Mouse (Mus musculus) midbrain, embryonic 10.5 days (tissue): ENCODE data around the gene Gm9964. TPM values are rescaled to one million over a fixed set of nuclear protein-coding genes. Genes with fewer than 3 reads are reported as not detected.

Experiments used
- DNase-seq: peaks from one replicate; pipeline ENCODE4 v3.0.0-alpha.2; 2017; ENCODE audit warnings: low spot score
- H3K27ac ChIP-seq: fragments of 300-500 bp; sonication (generic); replicated peaks from 2 replicates; pipeline ENCODE4 v1.5.1; 2016; ENCODE audit warnings: mild to moderate bottlenecking
- H3K27me3 ChIP-seq: fragments of 300-500 bp; sonication (generic); 2 replicates; pipeline ENCODE4 v1.6.1; 2016; ENCODE audit warnings: low read depth, mild to moderate bottlenecking; ENCODE audit not compliant: poor library complexity, severe bottlenecking
- H3K36me3 ChIP-seq: fragments of 300-500 bp; sonication (generic); 2 replicates; pipeline ENCODE4 v1.6.1; 2016; ENCODE audit warnings: mild to moderate bottlenecking, moderate library complexity
- H3K4me1 ChIP-seq: fragments of 300-500 bp; sonication (generic); 2 replicates; pipeline ENCODE4 v1.6.1; 2016
- H3K4me3 ChIP-seq: fragments of 300-500 bp; sonication (generic); 2 replicates; pipeline ENCODE4 v1.5.1; 2016; ENCODE audit warnings: mild to moderate bottlenecking, moderate library complexity
- H3K9me3 ChIP-seq: fragments of 300-500 bp; sonication (generic); replicated peaks from 2 replicates; pipeline ENCODE4 v1.6.1; 2016; ENCODE audit warnings: mild to moderate bottlenecking
- WGBS: fragments of 180-500 bp; shearing (Covaris S2); methylation state at CpG from one replicate; pipeline ENCODE4 v1.1.7; 2016; 5-methylcytosine and 5-hydroxymethylcytosine counted together
- polyA plus RNA-seq: library from polyadenylated mRNA; unstranded; fragments of >200 nt; fragmentation: Nextera tagmentation; extraction: Ambion mirVana; gene quantifications from 2 replicates; pipeline ENCODE4 v1.2.1, GENCODE M21; 2016

Gene Gm9964
- polyA plus RNA-seq, 1 experiment from 2014 or later, result not detected

DNA sequence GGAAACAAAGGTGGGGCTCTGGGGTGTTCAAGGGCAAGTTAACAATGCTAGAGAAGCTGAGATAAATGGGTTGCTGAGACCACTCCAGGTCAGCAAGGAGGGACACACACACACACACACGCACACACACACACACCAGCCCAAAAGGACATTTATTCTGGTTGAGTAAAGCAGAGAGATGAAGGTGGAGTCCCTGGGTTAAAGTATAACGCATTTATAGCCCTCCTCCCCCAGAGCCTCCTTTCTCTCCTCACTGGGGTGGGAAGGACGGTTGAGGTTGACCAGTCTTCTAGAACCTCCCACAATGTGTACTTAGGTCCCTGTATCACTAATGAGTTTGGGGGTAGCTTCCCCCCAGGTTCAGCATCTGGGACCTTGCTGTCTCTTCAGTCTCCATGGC lies 4.6 kb downstream of the Gm9964 start:
- no peak for DNase-seq
- no peaks in the 10 kb centered on the region for H3K27me3 ChIP-seq
- WGBS, result 84% methylated on average over 3 of the region's 3 CpGs

GRCm38 (mm10) chr11:79291651-79292050 lies 5.1 kb downstream of the Gm9964 start:
- no peak overlapping the region for H3K27ac ChIP-seq
- H3K9me3 ChIP-seq, result no peaks in the 10 kb centered on the region
- no peak overlapping the region for H3K4me3 ChIP-seq
- no peaks in the 10 kb centered on the region for H3K27me3 ChIP-seq
- no peaks in the 10 kb centered on the region for H3K4me1 ChIP-seq
- no peaks in the 10 kb centered on the region for H3K36me3 ChIP-seq
- 70% methylated on average over 5 of the region's 5 CpGs for WGBS
- DNase-seq, result no peak

More for the DNA sequence above, 4.6 kb downstream of the Gm9964 start:
- Histone ChIP-seq H3K36me3 (no peaks in the 10 kb centered on the region), H3K27ac (no peak overlapping the region), H3K9me3 (no peaks in the 10 kb centered on the region), H3K4me3 (no peak overlapping the region), H3K4me1 (no peaks in the 10 kb centered on the region)

DNA sequence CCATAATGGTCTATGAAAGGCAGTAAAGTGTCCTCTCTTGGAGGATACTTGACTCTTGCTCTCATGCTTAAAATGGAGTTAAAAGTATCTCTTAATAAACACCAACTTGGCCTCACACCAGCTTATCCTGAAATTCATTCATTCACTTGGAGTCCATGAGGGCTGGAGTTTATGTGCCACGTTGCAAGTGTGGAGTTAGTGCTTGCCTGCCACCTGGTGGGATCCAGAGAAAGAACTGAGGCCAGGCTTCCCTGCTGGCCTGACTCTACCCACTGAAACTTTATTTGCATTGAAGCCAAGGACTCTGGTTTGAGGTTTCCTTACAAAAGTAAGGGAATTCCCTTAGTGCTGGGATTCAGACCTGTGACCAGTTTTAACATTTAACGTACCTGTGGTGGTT lies 6.2 kb downstream of the Gm9964 start:
- DNase-seq, result no peak
- Histone ChIP-seq H3K27me3 (no peaks in the 10 kb centered on the region), H3K27ac (no peak overlapping the region), H3K4me3 (no peak overlapping the region), H3K4me1 (no peaks in the 10 kb centered on the region), H3K36me3 (no peaks in the 10 kb centered on the region), H3K9me3 (no peaks in the 10 kb centered on the region)
- WGBS, result 51% methylated on average over 2 of the region's 2 CpGs

- Histone ChIP-seq H3K4me1 (no peaks in the 10 kb centered on the region), H3K27me3 (no peaks in the 10 kb centered on the region), H3K27ac (no peak overlapping the region), H3K4me3 (no peak overlapping the region), H3K9me3 (no peaks in the 10 kb centered on the region; the same call in 1 of the 2 replicates), H3K36me3 (no peaks in the 10 kb centered on the region)
- no peak for DNase-seq
- WGBS, result 88% methylated on average over 5 of the region's 5 CpGs
Measured at GRCm38 (mm10) chr11:79288913-79289640, 7.6 kb downstream of the Gm9964 start.

- WGBS, result 83% methylated on average over 7 of the region's 7 CpGs
- H3K27ac ChIP-seq, result no peak overlapping the region
- no peaks in the 10 kb centered on the region for H3K36me3 ChIP-seq
- H3K27me3 ChIP-seq, result no peaks in the 10 kb centered on the region
- no peak for DNase-seq
- no peak overlapping the region for H3K4me3 ChIP-seq
- no peaks in the 10 kb centered on the region; the same call in 1 of the 2 replicates for H3K9me3 ChIP-seq
- no peaks in the 10 kb centered on the region for H3K4me1 ChIP-seq
Measured at GRCm38 (mm10) chr11:79288278-79288843, 8.3 kb downstream of the Gm9964 start.

DNA sequence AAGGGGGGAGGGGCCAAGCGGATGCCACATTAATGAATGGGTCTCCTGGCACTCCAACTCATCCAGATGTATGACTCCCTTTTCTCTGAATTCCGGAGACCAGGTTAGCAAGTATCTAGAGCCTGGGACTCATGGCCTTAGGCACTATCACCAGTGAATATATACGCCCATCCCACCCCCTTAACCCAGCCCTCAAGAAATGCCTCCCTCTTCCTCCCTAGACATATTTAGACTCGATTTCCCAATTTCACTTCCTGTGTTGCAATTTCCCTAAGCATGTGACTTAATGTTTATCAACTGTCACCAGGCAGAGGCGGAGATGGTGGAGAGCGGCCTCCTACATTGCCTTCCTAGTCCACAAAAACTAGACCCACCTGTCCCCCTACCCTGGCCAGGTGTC lies 9.3 kb downstream of the Gm9964 start:
- H3K9me3 ChIP-seq, result no peaks in the 10 kb centered on the region; the same call in 1 of the 2 replicates
- WGBS, result 85% methylated on average over 6 of the region's 6 CpGs
- no peaks in the 10 kb centered on the region for H3K4me1 ChIP-seq
- DNase-seq, result no peak
- no peaks in the 10 kb centered on the region for H3K27me3 ChIP-seq
- H3K36me3 ChIP-seq, result no peaks in the 10 kb centered on the region
- no peak overlapping the region for H3K27ac ChIP-seq
- H3K4me3 ChIP-seq, result no peak overlapping the region

- H3K4me1 ChIP-seq, result no peaks in the 10 kb centered on the region
- H3K9me3 ChIP-seq, result no peaks in the 10 kb centered on the region; the same call in 1 of the 2 replicates
- no peak overlapping the region for H3K27ac ChIP-seq
- no peak overlapping the region for H3K4me3 ChIP-seq
- no peak for DNase-seq
- 79% methylated on average over 9 of the region's 9 CpGs for WGBS
- no peaks in the 10 kb centered on the region for H3K36me3 ChIP-seq
- H3K27me3 ChIP-seq, result no peaks in the 10 kb centered on the region
Measured at GRCm38 (mm10) chr11:79286305-79286799, 10.4 kb downstream of the Gm9964 start.

- 93% methylated on average over 4 of the region's 4 CpGs for WGBS
- Histone ChIP-seq H3K27ac (no peak overlapping the region), H3K4me3 (no peak overlapping the region), H3K27me3 (no peaks in the 10 kb centered on the region), H3K4me1 (no peaks in the 10 kb centered on the region), H3K9me3 (no peaks in the 10 kb centered on the region; the same call in 1 of the 2 replicates), H3K36me3 (no peaks in the 10 kb centered on the region)
- DNase-seq, result no peak
Measured at GRCm38 (mm10) chr11:79283350-79284030, 13.2 kb downstream of the Gm9964 start.

DNA sequence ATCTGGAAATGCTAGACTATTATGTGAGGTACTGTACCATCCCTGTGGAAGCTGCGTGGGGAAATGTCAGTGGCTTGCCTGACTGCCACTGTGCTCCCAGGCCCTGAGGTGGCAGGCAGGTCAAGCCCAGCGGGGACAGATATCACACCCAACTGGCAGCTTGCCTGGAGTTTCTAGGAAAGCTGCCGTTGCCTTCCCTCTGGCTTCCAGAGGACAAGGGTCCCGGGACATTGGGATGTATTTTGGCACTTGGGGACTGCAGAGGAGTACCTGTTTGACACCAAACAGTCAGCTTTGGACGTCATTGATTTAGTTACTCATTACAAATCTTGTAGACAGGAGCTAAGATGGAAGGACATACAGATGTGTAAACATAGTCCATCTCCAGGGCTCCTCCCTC lies 15.3 kb downstream of the Gm9964 start:
- WGBS, result 81% methylated on average over 5 of the region's 5 CpGs
- H3K9me3 ChIP-seq, result no peaks in the 10 kb centered on the region; the same call in 1 of the 2 replicates
- no peaks in the 10 kb centered on the region for H3K27me3 ChIP-seq
- H3K36me3 ChIP-seq, result no peaks in the 10 kb centered on the region
- H3K4me1 ChIP-seq, result no peaks in the 10 kb centered on the region
- no peak overlapping the region for H3K4me3 ChIP-seq
- DNase-seq, result no peak
- H3K27ac ChIP-seq, result no peak overlapping the region

DNA sequence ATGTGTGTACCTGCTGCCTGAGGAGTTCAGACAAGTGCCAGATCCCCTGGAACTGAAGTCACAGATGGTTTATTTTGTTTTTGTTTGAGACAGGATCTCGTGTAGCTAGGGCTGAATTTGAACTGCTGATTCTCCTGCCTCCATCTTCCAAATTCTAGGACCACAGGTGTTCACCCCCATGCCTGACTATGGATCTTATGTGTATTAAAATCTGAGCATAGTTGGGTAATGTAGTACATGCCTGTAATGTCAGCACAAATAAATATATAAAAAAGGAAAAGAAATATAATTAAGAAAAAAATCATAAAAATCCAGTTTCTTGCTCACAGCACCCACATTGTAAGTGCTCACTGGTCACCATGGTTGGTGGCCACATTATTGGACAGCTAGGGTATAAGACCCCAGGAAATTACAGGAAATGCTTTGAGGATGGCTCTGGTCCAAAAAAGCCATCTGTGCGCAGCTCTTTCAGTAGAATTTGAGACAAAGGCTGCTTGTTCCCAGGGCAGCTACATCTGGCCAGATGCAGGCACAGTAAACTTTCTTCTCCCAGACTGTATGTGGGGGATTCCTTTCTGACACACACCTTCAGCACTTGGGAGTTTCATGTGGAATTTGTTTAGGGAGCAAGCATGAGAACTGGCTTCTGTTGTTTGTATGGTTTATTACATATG lies 16.8 kb downstream of the Gm9964 start:
- H3K36me3 ChIP-seq, result no peaks in the 10 kb centered on the region
- no peak for DNase-seq
- WGBS, result 82% methylated on average over 2 of the region's 2 CpGs
- H3K27me3 ChIP-seq, result no peaks in the 10 kb centered on the region
- H3K27ac ChIP-seq, result no peak overlapping the region
- H3K9me3 ChIP-seq, result no peaks in the 10 kb centered on the region; the same call in 1 of the 2 replicates
- no peaks in the 10 kb centered on the region for H3K4me1 ChIP-seq
- H3K4me3 ChIP-seq, result no peak overlapping the region

DNA sequence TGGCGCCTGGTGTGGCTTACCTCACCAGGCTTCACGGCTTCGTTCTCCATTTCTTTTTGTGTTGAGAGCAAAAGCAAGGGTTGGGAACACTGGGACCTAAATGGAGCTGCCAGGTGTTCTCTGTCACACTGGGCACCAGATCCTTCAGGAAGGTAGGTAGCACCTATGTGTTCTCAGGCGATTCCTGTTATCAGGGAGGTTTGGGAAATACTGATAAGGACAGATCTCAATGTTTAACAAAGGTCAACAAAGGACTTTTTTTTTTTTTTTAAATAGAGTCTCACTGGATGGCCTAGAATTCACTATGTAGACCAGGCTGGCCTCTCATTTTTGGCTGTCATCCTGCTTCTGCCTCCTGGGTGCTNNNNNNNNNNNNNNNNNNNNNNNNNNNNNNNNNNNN lies 22.9 kb downstream of the Gm9964 start:
- H3K27ac ChIP-seq, result no peak overlapping the region
- no peak for DNase-seq
- H3K36me3 ChIP-seq, result no peaks in the 10 kb centered on the region
- 85% methylated on average over 4 of the region's 4 CpGs for WGBS
- no peak overlapping the region for H3K4me3 ChIP-seq
- H3K27me3 ChIP-seq, result no peaks in the 10 kb centered on the region
- H3K9me3 ChIP-seq, result no peaks in the 10 kb centered on the region
- no peaks in the 10 kb centered on the region for H3K4me1 ChIP-seq

DNA sequence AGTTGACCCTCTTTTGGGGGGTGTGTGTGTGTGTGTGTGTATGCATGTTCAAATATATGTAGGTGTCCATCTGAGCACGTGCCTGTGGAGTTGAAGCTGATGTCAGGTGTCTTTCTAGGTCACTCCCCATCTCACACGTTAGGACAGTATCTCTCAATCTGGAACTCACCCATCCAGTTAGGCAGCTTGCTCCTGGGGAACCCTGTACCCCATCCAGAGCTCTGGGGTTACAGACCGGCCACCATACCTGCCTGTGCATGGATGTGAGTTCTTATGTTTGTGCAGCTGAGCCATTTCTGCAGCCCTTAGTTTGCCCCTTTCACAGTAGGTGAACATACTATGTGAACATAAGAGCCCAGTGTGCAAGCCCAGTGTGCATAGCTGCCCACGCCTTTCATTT lies 23.7 kb downstream of the Gm9964 start:
- Histone ChIP-seq H3K4me1 (no peaks in the 10 kb centered on the region), H3K27ac (no peak overlapping the region)
- 72% methylated on average over 4 of the region's 4 CpGs for WGBS

More for the DNA sequence above, 23.7 kb downstream of the Gm9964 start:
- DNase-seq, result no peak
- Histone ChIP-seq H3K9me3 (no peaks in the 10 kb centered on the region), H3K4me3 (no peak overlapping the region), H3K36me3 (no peaks in the 10 kb centered on the region), H3K27me3 (no peaks in the 10 kb centered on the region)
